Mouse (Mus musculus) limb, embryonic 14.5 days (tissue): ENCODE data around the gene Myt1l. TPM values are rescaled to one million over a fixed set of nuclear protein-coding genes. Genes with fewer than 3 reads are reported as not detected.

Source experiments
- ATAC-seq: fragments of 200-750 bp; cut with Nextera tagmentation; 2 replicates; pipeline ENCODE4 v1.8.0; 2017; ENCODE audit warnings: low read depth, moderate number of reproducible peaks, moderate TSS enrichment; ENCODE audit not compliant: low FRiP score
- DNase-seq: peaks from one replicate; pipeline ENCODE4 v3.0.0-alpha.2; 2015; ENCODE audit warnings: low spot score
- H3K27ac ChIP-seq: fragments of 300-500 bp; sonication (generic); replicated peaks from 2 replicates; pipeline ENCODE4 v1.5.1; 2014; ENCODE audit warnings: low read depth, mild to moderate bottlenecking, low read length, moderate library complexity, mixed read lengths
- H3K27me3 ChIP-seq: fragments of 300-500 bp; sonication (generic); 2 replicates; pipeline ENCODE4 v1.6.1; 2014; ENCODE audit warnings: low read length, mixed read lengths; ENCODE audit not compliant: control insufficient read depth, insufficient read depth
- H3K36me3 ChIP-seq: fragments of 300-500 bp; sonication (generic); 2 replicates; pipeline ENCODE4 v1.6.1; 2014; ENCODE audit warnings: mild to moderate bottlenecking, low read length, moderate library complexity, mixed read lengths; ENCODE audit not compliant: control insufficient read depth, insufficient read depth
- H3K4me1 ChIP-seq: fragments of 300-500 bp; sonication (generic); 2 replicates; pipeline ENCODE4 v1.6.1; 2014; ENCODE audit warnings: antibody characterized with exemption, low read length, mixed read lengths; ENCODE audit not compliant: control insufficient read depth, insufficient read depth
- H3K4me2 ChIP-seq: fragments of 300-500 bp; sonication (generic); replicated peaks from 2 replicates; pipeline ENCODE4 v1.6.1; 2014; ENCODE audit warnings: low read depth, mild to moderate bottlenecking, low read length, moderate library complexity; ENCODE audit not compliant: severe bottlenecking
- H3K4me3 ChIP-seq: fragments of 300-500 bp; sonication (generic); replicated peaks from 2 replicates; pipeline ENCODE4 v1.5.1; 2014; ENCODE audit warnings: low read length
- H3K9ac ChIP-seq: fragments of 300-500 bp; sonication (generic); 2 replicates; pipeline ENCODE4 v1.6.1; 2014; ENCODE audit warnings: mild to moderate bottlenecking, low read depth, low read length, moderate library complexity; ENCODE audit not compliant: severe bottlenecking
- H3K9me3 ChIP-seq: fragments of 300-500 bp; sonication (generic); 2 replicates; pipeline ENCODE4 v1.6.1; 2016; ENCODE audit warnings: low read length; ENCODE audit not compliant: control insufficient read depth
- POLR2A ChIP-seq: fragments of 200-500 bp; IDR thresholded peaks from 2 replicates; pipeline ENCODE4 v1.8.0; 2012; ENCODE audit warnings: inconsistent platforms, mild to moderate bottlenecking, moderate library complexity, borderline replicate concordance; ENCODE audit not compliant: insufficient read depth, insufficient read length; ENCODE audit errors: extremely low read depth
- WGBS: fragments of 180-500 bp; shearing (Covaris S2); extraction: QIAGEN DNeasy Blood & Tissue Kit; methylation state at CpG from one replicate; pipeline ENCODE4 v1.1.7; 2014; 5-methylcytosine and 5-hydroxymethylcytosine counted together
- polyA plus RNA-seq, 2 experiments: library from polyadenylated mRNA; depleted of rRNA in 1 of 2; stranded (reverse) in 1 of 2; unstranded in 1 of 2; fragments of >200 nt; fragmentation: Nextera tagmentation in 1 of 2; extraction: Ambion mirVana in 1 of 2; gene quantifications; 2 replicates each; pipeline versions ENCODE4 v1.2.1 to v1.2.3; 2012 to 2014

Gene Myt1l
- polyA plus RNA-seq, 2 experiments = 0.18 TPM; not detected in 1

DNA sequence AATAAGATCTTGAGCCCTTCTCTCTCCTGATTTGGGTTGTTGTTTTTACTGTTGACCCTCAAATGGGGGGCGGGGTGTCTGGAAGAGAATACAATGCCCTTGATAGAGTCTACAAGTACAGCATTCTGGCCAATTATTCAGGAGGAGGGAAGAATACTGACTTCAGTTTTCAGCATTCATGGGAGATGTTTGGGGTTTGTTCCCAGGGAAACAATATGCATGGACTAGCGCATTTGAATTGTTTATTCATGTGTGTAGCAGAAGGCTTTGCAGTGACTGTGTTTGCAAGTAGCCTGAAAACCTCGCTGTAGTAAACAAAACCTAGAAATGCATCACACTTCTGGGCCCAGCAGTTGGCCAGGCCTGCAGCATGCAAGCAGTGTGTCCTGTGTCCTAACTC lies 426.3 kb downstream of the Myt1l start:
- H3K36me3 ChIP-seq = no peaks in the 10 kb centered on the region
- no peak overlapping the region for H3K4me3 ChIP-seq
- no peaks in the 10 kb centered on the region for H3K9me3 ChIP-seq
- peaks cover 30% of the 10 kb centered on the region for H3K4me1 ChIP-seq
- ATAC-seq (no peak), DNase-seq (no peak)
- TF ChIP-seq POLR2A = no peak
- H3K4me2 ChIP-seq = no peak overlapping the region
- no peak overlapping the region for H3K9ac ChIP-seq
- no peaks in the 10 kb centered on the region for H3K27me3 ChIP-seq
- H3K27ac ChIP-seq = 0 out of 2 replicates have a peak overlapping the region, but pooled peaks have one; percentile 20
- WGBS = 90% methylated on average over 3 of the region's 3 CpGs

DNA sequence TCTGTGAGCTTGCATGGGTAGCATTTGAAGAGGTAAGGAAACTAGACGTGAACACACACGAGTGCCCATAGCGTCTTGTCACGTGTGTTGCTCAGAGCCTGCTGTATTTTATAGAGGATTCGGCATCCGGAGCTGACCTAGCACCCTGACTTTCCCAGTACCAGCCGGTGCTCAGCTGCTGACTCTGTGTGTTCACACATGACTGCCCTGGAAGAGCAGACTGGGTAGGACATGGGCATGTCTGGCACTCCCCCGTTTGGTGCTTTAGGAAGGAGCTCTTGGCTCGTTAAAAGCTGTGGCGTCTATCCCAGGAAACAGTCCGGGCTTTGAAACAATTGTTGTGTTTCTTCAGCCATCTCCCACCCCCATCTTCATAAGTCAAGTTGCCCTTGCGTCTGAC lies 428.8 kb downstream of the Myt1l start:
- DNase-seq (no peak), ATAC-seq (no peak)
- Histone ChIP-seq H3K9ac (no peak overlapping the region), H3K4me2 (no peak overlapping the region), H3K4me3 (no peak overlapping the region), H3K9me3 (no peaks in the 10 kb centered on the region), H3K27ac (no peak overlapping the region), H3K36me3 (no peaks in the 10 kb centered on the region), H3K27me3 (no peaks in the 10 kb centered on the region), H3K4me1 (peaks cover 22% of the 10 kb centered on the region)
- no peak for TF ChIP-seq POLR2A
- WGBS = 72% methylated on average over 12 of the region's 12 CpGs

DNA sequence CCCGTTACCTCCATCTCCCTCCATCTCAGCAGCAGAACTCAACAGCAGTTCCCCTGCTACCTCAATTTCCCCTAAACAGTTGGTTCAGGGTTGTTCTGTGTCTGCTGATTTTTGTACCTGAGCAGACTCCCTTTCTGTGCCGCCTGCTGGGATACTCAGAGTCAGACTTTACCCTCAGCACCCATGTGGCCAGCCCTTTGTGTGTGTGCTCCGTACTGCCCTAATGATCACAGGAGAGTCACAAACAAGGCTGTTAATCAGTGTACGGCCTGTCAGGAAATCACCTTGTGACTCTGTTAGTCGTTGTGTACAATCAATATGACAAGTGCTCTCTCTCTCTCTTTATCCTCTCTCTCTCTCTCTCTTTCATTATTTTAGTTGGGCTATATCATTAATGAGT lies 430.5 kb downstream of the Myt1l start:
- Histone ChIP-seq H3K4me1 (peaks cover 12% of the 10 kb centered on the region), H3K9ac (no peak overlapping the region), H3K9me3 (no peaks in the 10 kb centered on the region), H3K36me3 (peaks cover 5% of the 10 kb centered on the region), H3K27me3 (no peaks in the 10 kb centered on the region), H3K27ac (no peak overlapping the region), H3K4me3 (no peak overlapping the region), H3K4me2 (no peak overlapping the region)
- TF ChIP-seq POLR2A = no peak
- ATAC-seq = no peak
- 72% methylated on average over 5 of the region's 5 CpGs for WGBS
- DNase-seq = no peak

DNA sequence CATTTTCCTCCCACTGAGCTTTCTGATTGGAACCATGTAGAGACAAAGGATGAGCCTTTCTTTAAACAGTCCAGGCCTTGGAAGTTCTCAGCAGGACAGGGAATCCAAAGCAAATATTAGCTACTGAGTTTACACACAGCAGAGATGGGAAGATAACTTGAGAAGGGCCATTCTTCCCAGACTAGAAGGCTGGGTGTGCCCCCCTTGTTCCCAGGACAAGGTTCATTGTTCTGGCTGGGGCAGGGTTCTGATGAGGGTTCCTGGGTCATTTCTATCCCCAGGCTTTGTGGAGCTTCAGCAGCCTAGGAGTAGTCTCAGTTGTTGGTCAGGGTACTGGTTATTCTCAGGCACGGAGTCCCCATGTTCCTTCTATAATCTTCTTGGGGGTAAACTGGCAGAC lies 432.9 kb downstream of the Myt1l start:
- DNase-seq = no peak
- Histone ChIP-seq H3K27ac (no peak overlapping the region), H3K4me2 (no peak overlapping the region), H3K27me3 (no peaks in the 10 kb centered on the region), H3K4me3 (no peak overlapping the region), H3K36me3 (peaks cover 14% of the 10 kb centered on the region), H3K9ac (no peak overlapping the region), H3K9me3 (no peaks in the 10 kb centered on the region), H3K4me1 (peaks cover 9% of the 10 kb centered on the region)
- TF ChIP-seq POLR2A = no peak
- no peak for ATAC-seq
- 100% methylated on average over 1 of the region's 1 CpGs for WGBS

- Histone ChIP-seq H3K9me3 (no peaks in the 10 kb centered on the region), H3K4me3 (no peak overlapping the region), H3K27me3 (no peaks in the 10 kb centered on the region), H3K4me2 (no peak overlapping the region), H3K27ac (no peak overlapping the region), H3K9ac (no peak overlapping the region), H3K36me3 (peaks cover 14% of the 10 kb centered on the region), H3K4me1 (peaks cover 8% of the 10 kb centered on the region)
- ATAC-seq (no peak), DNase-seq (no peak)
- TF ChIP-seq POLR2A = no peak
- WGBS = 83% methylated on average over 6 of the region's 6 CpGs
Measured at GRCm38 (mm10) chr12:29965016-29965415, 436.8 kb downstream of the Myt1l start.
